Mouse (Mus musculus) olfactory bulb, adult 2 months (tissue): ENCODE measurements at regions not wholly inside any gene's neighbourhood (a gene's known extent, or its start where the extent isn't known, plus 50 kb on each side); places are given as distances from the start of the nearest gene placed in this dataset.

Experiments used
- H3K27ac ChIP-seq: fragments of 200-500 bp; 2 replicates; pipeline ENCODE4 v1.5.1; 2012; ENCODE audit warnings: low read depth, low read length; ENCODE audit not compliant: insufficient read depth
- H3K4me1 ChIP-seq: fragments of 200-500 bp; 2 replicates; pipeline ENCODE4 v1.6.1; 2012; ENCODE audit warnings: low read length; ENCODE audit not compliant: control insufficient read depth, insufficient read depth
- H3K4me3 ChIP-seq: fragments of 200-500 bp; 2 replicates; pipeline ENCODE4 v1.5.1; 2012; ENCODE audit warnings: mild to moderate bottlenecking, low read depth, low read length, moderate library complexity; ENCODE audit not compliant: insufficient read depth
- CTCF ChIP-seq: fragments of 200-500 bp; IDR thresholded peaks from 2 replicates; pipeline ENCODE4 v1.5.1; 2012; ENCODE audit warnings: low read depth, mild to moderate bottlenecking, low read length, moderate library complexity; ENCODE audit not compliant: insufficient read depth
- POLR2A ChIP-seq: fragments of 200-500 bp; IDR thresholded peaks from 2 replicates; pipeline ENCODE4 v1.6.1; 2012; ENCODE audit warnings: mild to moderate bottlenecking, low read depth, low read length, moderate library complexity; ENCODE audit not compliant: insufficient read depth
- WGBS: fragments of 180-500 bp; shearing (Covaris S2); methylation state at CpG from one replicate; pipeline ENCODE4 v1.1.7; 2018; 5-methylcytosine and 5-hydroxymethylcytosine counted together

DNA sequence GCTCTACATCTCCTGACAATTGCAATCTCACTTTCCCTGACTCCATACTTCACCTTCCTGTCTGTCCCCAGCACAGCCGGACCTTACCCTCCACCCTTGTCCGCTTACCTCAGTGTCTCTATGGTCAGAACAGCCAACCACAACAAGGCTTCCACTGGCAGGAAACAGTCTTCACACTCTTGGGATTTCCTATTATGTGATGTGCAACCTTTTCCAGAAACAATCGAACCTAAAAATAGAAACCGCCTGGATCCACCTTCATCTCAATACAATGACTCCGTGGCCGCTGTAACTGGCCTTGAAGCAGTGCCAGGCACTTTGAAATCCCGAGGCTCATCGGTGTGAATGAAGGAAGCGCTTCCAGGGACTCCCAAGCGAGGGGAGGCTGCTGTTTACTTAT lies 252.3 kb upstream of the Tsc22d2 start:
- Histone ChIP-seq H3K4me3 (no peak overlapping the region), H3K4me1 (no peaks in the 10 kb centered on the region), H3K27ac (no peak overlapping the region)
- WGBS, result 47% methylated on average over 10 of the region's 10 CpGs
- TF ChIP-seq CTCF, result no peak
- TF ChIP-seq POLR2A, result no peak

DNA sequence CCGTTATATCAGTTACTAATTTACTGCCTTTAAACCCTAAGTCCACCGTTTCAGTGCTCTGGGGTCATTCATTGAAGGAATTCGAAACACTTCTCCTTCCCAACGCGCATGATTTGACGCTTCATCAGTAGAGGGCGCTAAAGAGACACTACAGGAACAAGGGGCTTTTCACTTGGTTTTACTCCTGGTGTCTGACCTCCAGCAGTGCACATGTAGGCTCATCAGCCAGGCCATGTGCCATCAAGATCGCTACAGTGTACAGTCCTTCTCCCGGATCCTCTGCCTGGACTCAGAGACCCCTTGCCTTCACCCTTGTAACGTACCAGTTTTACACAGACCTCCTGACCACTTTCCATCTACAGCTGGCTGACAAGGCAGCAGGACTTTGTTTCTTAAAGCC lies 250.7 kb upstream of the Tsc22d2 start:
- no peak overlapping the region for H3K4me3 ChIP-seq
- TF ChIP-seq CTCF (peak; percentile 49), POLR2A (no peak)
- H3K27ac ChIP-seq, result no peak overlapping the region
- H3K4me1 ChIP-seq, result peaks cover 4% of the 10 kb centered on the region; the same call in 1 of the 2 replicates
- 12% methylated on average over 10 of the region's 10 CpGs for WGBS

DNA sequence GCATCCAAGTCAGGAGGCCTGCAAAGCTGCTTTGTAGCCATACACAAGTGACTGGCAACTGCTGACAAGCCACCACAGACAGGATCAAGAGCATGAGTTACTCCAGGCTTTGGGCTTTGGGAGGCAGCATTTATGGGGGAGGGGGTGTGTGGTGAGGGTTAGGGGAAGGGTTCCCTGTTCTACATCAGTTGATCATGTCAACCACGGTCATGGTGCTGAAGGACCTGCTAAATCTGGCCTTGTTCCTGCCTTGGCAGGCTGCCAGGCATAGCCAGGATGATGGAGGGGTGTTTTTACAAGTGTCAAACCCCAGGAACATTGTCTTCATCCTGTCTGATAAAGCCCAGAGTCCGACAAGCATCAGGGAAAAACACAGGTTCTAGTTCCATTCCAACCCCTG lies 247.9 kb upstream of the Tsc22d2 start:
- peaks cover 4% of the 10 kb centered on the region; the same call in 1 of the 2 replicates for H3K4me1 ChIP-seq
- no peak overlapping the region for H3K27ac ChIP-seq
- no peak overlapping the region for H3K4me3 ChIP-seq
- TF ChIP-seq POLR2A (no peak), CTCF (no peak)
- 61% methylated on average over 2 of the region's 2 CpGs for WGBS

DNA sequence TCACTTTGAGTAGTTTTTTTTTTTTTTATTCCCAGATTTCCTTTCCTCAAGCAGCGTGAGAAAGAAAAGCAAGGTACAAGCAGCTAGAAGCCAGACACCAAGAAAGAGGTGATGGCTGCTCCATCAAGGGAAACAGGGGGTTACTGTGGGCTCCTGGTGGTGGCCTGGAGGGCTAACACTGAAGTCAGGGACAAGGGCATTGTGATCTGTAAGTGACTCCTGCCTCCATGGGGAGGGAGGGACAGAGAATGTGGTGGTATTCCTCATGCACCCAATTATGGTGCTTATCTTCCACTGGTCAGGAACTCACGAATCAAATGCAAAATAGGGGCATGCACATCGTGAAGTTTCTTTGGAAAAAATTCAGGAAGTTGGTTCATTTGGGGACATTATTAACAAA lies 247.4 kb upstream of the Tsc22d2 start:
- 89% methylated on average over 3 of the region's 3 CpGs for WGBS
- peaks cover 4% of the 10 kb centered on the region; the same call in 1 of the 2 replicates for H3K4me1 ChIP-seq
- no peak overlapping the region for H3K4me3 ChIP-seq
- TF ChIP-seq POLR2A (no peak), CTCF (no peak)
- no peak overlapping the region for H3K27ac ChIP-seq

DNA sequence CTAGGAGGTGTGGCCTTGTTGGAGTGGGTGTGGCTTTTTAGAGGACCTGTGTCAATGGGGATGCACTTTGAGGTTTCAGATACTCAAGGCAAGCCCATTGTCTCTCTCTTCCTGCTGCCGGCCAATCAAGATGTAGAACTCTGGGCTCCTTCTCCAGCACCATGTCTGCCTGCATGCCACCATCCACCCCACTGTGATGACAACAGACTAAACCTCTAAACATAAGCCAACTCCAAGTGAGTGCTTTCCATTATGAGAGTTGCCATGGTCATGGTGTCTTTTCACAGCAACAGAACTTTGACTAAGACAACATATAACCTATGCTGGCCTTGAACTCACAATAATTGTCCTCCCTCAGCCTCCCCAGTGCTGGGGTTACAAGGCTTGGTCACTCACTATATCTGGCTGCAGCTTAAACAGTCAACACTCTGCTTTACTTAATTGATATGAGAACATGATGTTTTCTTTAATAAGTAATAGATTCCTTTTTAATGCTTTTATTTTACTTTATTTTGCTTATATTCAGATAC lies 246.7 kb upstream of the Tsc22d2 start:
- Histone ChIP-seq H3K27ac (no peak overlapping the region), H3K4me1 (peaks cover 4% of the 10 kb centered on the region; the same call in 1 of the 2 replicates), H3K4me3 (no peak overlapping the region)
- TF ChIP-seq CTCF (no peak), POLR2A (no peak)
- WGBS, result 93% methylated on average over 1 of the region's 1 CpGs

DNA sequence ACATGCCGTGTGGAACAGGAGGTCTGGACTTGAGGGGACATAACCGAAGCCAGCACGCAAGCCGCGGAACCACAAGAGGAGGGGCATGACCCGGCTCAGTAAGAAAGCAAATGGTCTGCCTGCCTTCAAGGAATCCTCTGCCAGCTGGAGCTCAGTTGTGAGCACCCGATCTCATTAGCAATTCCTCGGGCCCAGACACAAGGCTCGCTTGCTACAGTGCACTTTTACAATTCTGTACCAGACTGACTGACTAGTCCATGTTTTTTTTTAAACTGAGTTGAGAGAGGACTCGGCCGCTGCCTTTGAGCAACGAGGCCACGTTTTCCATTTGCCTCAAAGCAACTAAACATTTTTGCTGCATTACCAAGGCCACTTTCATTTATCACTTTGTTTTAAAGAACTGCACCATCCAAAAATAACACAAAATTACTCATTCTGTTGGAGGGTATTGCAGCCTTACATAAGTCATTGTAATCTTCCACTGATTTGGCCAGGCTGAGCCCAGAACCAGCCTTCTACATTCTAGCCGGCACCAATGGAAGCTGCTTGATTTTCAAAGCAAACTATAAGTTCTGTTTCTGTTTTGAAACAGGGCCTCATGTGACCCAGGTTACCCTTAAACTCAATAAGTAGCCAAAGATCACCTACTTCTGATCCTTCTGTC lies 245.9 kb upstream of the Tsc22d2 start:
- 24% methylated on average over 14 of the region's 14 CpGs for WGBS
- Histone ChIP-seq H3K4me1 (peaks cover 4% of the 10 kb centered on the region; the same call in 1 of the 2 replicates), H3K4me3 (no peak overlapping the region), H3K27ac (no peak overlapping the region)
- TF ChIP-seq POLR2A, result no peak
- TF ChIP-seq CTCF, result no peak

DNA sequence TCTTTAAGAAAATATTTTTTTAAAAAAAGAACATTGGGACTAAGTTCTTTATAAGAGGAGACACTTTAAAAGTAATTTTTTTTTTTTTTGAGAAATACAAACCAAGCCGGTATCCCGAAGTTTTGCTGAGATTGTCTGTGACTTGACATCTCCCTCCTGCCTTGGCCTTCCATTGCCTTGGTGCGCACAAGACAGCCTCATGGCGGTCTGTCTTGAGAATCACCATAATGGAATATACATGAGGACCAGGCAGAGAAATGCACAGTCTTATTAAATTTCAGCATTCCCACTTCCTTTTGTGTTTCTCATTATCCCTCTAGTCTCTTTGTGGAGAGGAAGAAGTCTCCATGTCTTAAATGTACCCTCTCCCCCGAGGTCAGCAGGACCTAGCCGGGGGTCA lies 244.7 kb upstream of the Tsc22d2 start:
- H3K27ac ChIP-seq, result no peak overlapping the region
- 89% methylated on average over 6 of the region's 6 CpGs for whole genome bisulfite sequencing
- H3K4me3 ChIP-seq, result no peak overlapping the region
- TF ChIP-seq POLR2A (no peak), CTCF (no peak)
- H3K4me1 ChIP-seq, result peaks cover 4% of the 10 kb centered on the region; the same call in 1 of the 2 replicates

DNA sequence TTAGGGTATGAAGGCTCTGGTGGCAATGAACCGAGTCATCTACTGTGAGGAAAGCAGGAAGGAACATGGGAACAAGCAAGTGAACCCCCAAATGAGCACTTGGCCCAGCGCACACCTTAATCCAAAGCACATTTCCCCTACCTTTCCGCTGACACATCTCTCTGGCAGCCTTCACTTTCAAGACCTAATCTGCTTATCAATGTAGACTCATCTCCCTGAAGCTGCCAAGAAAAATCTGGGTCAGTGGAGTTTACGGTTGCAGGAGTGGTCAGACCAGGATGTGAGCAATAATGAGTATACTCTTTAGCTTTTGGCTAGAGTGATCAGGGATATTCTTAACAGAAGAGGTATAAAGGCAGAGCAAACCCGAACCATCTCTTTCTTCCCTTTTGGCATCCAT lies 242.4 kb upstream of the Tsc22d2 start:
- H3K4me1 ChIP-seq, result peaks cover 4% of the 10 kb centered on the region; the same call in 1 of the 2 replicates
- WGBS, result 88% methylated on average over 5 of the region's 5 CpGs
- H3K27ac ChIP-seq, result no peak overlapping the region
- no peak for TF ChIP-seq CTCF
- TF ChIP-seq POLR2A, result no peak
- no peak overlapping the region for H3K4me3 ChIP-seq

DNA sequence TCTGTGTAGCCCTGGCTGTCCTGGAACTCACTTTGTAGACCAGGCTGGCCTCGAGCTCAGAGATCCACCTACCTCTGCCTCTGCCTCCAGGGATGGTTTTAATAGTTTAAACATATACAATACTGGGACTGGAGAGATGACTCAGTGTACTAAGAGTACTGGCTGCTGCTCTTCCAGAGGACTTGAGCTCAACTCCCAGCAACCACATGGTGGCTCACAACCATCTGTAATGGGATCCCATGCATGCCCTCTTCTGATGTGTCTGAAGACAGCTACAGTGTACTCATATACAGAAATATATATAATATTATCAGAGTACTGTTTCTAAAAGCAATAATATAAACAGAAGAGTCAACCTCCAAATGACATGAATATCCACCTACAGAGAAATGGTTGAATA lies 240.7 kb upstream of the Tsc22d2 start:
- TF ChIP-seq CTCF, result no peak
- TF ChIP-seq POLR2A, result no peak

More for the DNA sequence above, 240.7 kb upstream of the Tsc22d2 start:
- no peak overlapping the region for H3K4me3 ChIP-seq
- no peak overlapping the region for H3K27ac ChIP-seq
- WGBS, result 74% methylated on average over 1 of the region's 1 CpGs
- no peaks in the 10 kb centered on the region for H3K4me1 ChIP-seq
